Mouse (Mus musculus) heart, embryonic 14.5 days (tissue): Measurements from ENCODE around the gene Dnah17. TPM values are rescaled to one million over a fixed set of nuclear protein-coding genes. Genes with fewer than 3 reads are reported as not detected.

Experiments used
- ATAC-seq: fragments of 200-750 bp; cut with Nextera tagmentation; 2 replicates; pipeline ENCODE4 v1.8.0; 2017; ENCODE audit warnings: low read depth, moderate TSS enrichment; ENCODE audit not compliant: insufficient number of reproducible peaks, insufficient read depth, low FRiP score
- H3K27ac ChIP-seq, 2 experiments: fragments of 200-500 bp in 1 of 2; fragments of 300-500 bp in 1 of 2; sonication (generic) in 1 of 2; replicated peaks in 1 of 2; 2 replicates each; pipeline ENCODE4 v1.5.1; 2012 to 2014; ENCODE audit warnings: low read depth in 2 of 2, low read length in 2 of 2, control low read depth in 1 of 2, mild to moderate bottlenecking in 1 of 2, mixed read lengths in 1 of 2; ENCODE audit not compliant: control insufficient read depth in 1 of 2, insufficient read depth in 1 of 2
- H3K27me3 ChIP-seq: fragments of 300-500 bp; sonication (generic); 2 replicates; pipeline ENCODE4 v1.6.1; 2014; ENCODE audit warnings: mild to moderate bottlenecking, low read length, control low read depth; ENCODE audit not compliant: control insufficient read depth, insufficient read depth
- H3K36me3 ChIP-seq: fragments of 300-500 bp; sonication (generic); 2 replicates; pipeline ENCODE4 v1.6.1; 2014; ENCODE audit warnings: mild to moderate bottlenecking, control low read depth, low read length, mixed read lengths; ENCODE audit not compliant: control insufficient read depth, insufficient read depth
- H3K4me1 ChIP-seq, 2 experiments: fragments of 200-500 bp in 1 of 2; fragments of 300-500 bp in 1 of 2; sonication (generic) in 1 of 2; 2 replicates each; pipeline ENCODE4 v1.6.1; 2012 to 2014; ENCODE audit warnings: low read length in 2 of 2, control low read depth in 1 of 2, mixed read lengths in 1 of 2; ENCODE audit not compliant: control insufficient read depth in 2 of 2, insufficient read depth in 2 of 2
- H3K4me2 ChIP-seq: fragments of 300-500 bp; sonication (generic); 2 replicates; pipeline ENCODE4 v1.6.1; 2014; ENCODE audit warnings: mild to moderate bottlenecking, low read length
- H3K4me3 ChIP-seq, 2 experiments: fragments of 200-500 bp in 1 of 2; fragments of 300-500 bp in 1 of 2; sonication (generic) in 1 of 2; 2 replicates each; pipeline ENCODE4 v1.5.1; 2012 to 2014; ENCODE audit warnings: low read length in 2 of 2, mild to moderate bottlenecking in 2 of 2, control low read depth in 1 of 2, low read depth in 1 of 2, moderate library complexity in 1 of 2; ENCODE audit not compliant: control insufficient read depth in 1 of 2, insufficient read depth in 1 of 2
- H3K9ac ChIP-seq: fragments of 300-500 bp; sonication (generic); 2 replicates; pipeline ENCODE4 v1.6.1; 2014; ENCODE audit warnings: mild to moderate bottlenecking, low read length
- H3K9me3 ChIP-seq: fragments of 300-500 bp; sonication (generic); 2 replicates; pipeline ENCODE4 v1.6.1; 2016; ENCODE audit warnings: low read length, control low read depth; ENCODE audit not compliant: control insufficient read depth
- WGBS: fragments of 180-500 bp; shearing (Covaris S2); extraction: QIAGEN DNeasy Blood & Tissue Kit; methylation state at CpG from one replicate; pipeline ENCODE4 v1.1.7; 2014; 5-methylcytosine and 5-hydroxymethylcytosine counted together
- polyA plus RNA-seq: library from polyadenylated mRNA; unstranded; fragments of >200 nt; fragmentation: Nextera tagmentation; extraction: Ambion mirVana; gene quantifications from 2 replicates; pipeline ENCODE4 v1.2.1, GENCODE M21; 2014

The Dnah17 gene
- polyA plus RNA-seq, 1 experiment from 2014 or later, result 0.23 TPM

GRCm38 (mm10) chr11:118143731-118144130, 13.3 kb upstream of the Dnah17 start:
- WGBS, result 90% methylated on average over 4 of the region's 4 CpGs
- Histone ChIP-seq H3K9me3 (0 out of 2 replicates have a peak, but pooled peaks cover 1% of the 10 kb centered on the region), H3K27ac (no peak overlapping the region), H3K9ac (no peak overlapping the region), H3K4me2 (no peak overlapping the region), H3K4me3 (no peak overlapping the region), H3K36me3 (no peaks in the 10 kb centered on the region), H3K27me3 (no peaks in the 10 kb centered on the region), H3K4me1 (peaks cover 10 to 11% of the 10 kb centered on the region in 2 experiments)
- ATAC-seq, result no peak

GRCm38 (mm10) chr11:118142547-118143165, 12.2 kb upstream of the Dnah17 start:
- Histone ChIP-seq H3K27me3 (no peaks in the 10 kb centered on the region), H3K36me3 (no peaks in the 10 kb centered on the region), H3K4me1 (peaks cover 10 to 11% of the 10 kb centered on the region in 2 experiments), H3K4me3 (no peak overlapping the region), H3K9me3 (0 out of 2 replicates have a peak, but pooled peaks cover 5% of the 10 kb centered on the region), H3K4me2 (no peak overlapping the region), H3K27ac (no peak overlapping the region), H3K9ac (no peak overlapping the region; the same call in 1 of the 2 replicates)
- no peak for ATAC-seq
- WGBS, result 27% methylated on average over 7 of the region's 7 CpGs

- Histone ChIP-seq H3K4me1 (peaks cover 13% of the 10 kb centered on the region in 2 experiments), H3K4me2 (no peak overlapping the region), H3K4me3 (no peak overlapping the region), H3K27ac (no peak overlapping the region), H3K9ac (no peak overlapping the region), H3K9me3 (0 out of 2 replicates have a peak, but pooled peaks cover 5% of the 10 kb centered on the region), H3K36me3 (no peaks in the 10 kb centered on the region), H3K27me3 (no peaks in the 10 kb centered on the region)
- no peak for ATAC-seq
- WGBS, result 73% methylated on average over 10 of the region's 10 CpGs
Measured at GRCm38 (mm10) chr11:118140771-118141565, 10.5 kb upstream of the Dnah17 start.

GRCm38 (mm10) chr11:118138347-118138746, 7.9 kb upstream of the Dnah17 start:
- Histone ChIP-seq H3K36me3 (no peaks in the 10 kb centered on the region), H3K27me3 (no peaks in the 10 kb centered on the region), H3K4me1 (peaks cover 22 to 25% of the 10 kb centered on the region in 2 experiments), H3K9me3 (0 out of 2 replicates have a peak, but pooled peaks cover 5% of the 10 kb centered on the region), H3K27ac (no peak overlapping the region), H3K4me3 (no peak overlapping the region), H3K4me2 (no peak overlapping the region), H3K9ac (no peak overlapping the region)
- no peak for ATAC-seq
- 94% methylated on average over 6 of the region's 6 CpGs for WGBS

GRCm38 (mm10) chr11:118136172-118136632, 5.8 kb upstream of the Dnah17 start:
- no peak overlapping the region for H3K4me3 ChIP-seq
- no peaks in the 10 kb centered on the region for H3K27me3 ChIP-seq
- H3K9ac ChIP-seq, result no peak overlapping the region
- H3K4me1 ChIP-seq, result peaks cover 25 to 26% of the 10 kb centered on the region in 2 experiments
- no peak overlapping the region for H3K4me2 ChIP-seq
- H3K9me3 ChIP-seq, result 0 out of 2 replicates have a peak, but pooled peaks cover 5% of the 10 kb centered on the region
- H3K36me3 ChIP-seq, result no peaks in the 10 kb centered on the region
- 38% methylated on average over 5 of the region's 5 CpGs for WGBS
- ATAC-seq, result no peak
- H3K27ac ChIP-seq, result no peak overlapping the region

- Histone ChIP-seq H3K4me3 (no peak overlapping the region), H3K27ac (no peak overlapping the region), H3K27me3 (no peaks in the 10 kb centered on the region), H3K36me3 (no peaks in the 10 kb centered on the region), H3K9me3 (0 out of 2 replicates have a peak, but pooled peaks cover 5% of the 10 kb centered on the region), H3K4me2 (no peak overlapping the region), H3K9ac (no peak overlapping the region), H3K4me1 (peaks cover 22 to 23% of the 10 kb centered on the region in 2 experiments)
- no peak for ATAC-seq
- 65% methylated on average over 6 of the region's 6 CpGs for WGBS
Measured at GRCm38 (mm10) chr11:118135271-118135670, 4.8 kb upstream of the Dnah17 start.

- no peak overlapping the region for H3K4me2 ChIP-seq
- H3K27ac ChIP-seq, result peak overlapping the region in 1 of 2 experiments; percentile 53; a peak in 2 of 4 replicates
- H3K27me3 ChIP-seq, result no peaks in the 10 kb centered on the region
- 0 out of 2 replicates have a peak, but pooled peaks cover 4% of the 10 kb centered on the region for H3K9me3 ChIP-seq
- H3K4me1 ChIP-seq, result peaks cover 23 to 24% of the 10 kb centered on the region in 2 experiments
- H3K4me3 ChIP-seq, result no peak overlapping the region
- WGBS, result 20% methylated on average over 4 of the region's 4 CpGs
- no peak overlapping the region for H3K9ac ChIP-seq
- ATAC-seq, result peak; percentile 70
- H3K36me3 ChIP-seq, result no peaks in the 10 kb centered on the region
Measured at GRCm38 (mm10) chr11:118133752-118134169, 3.3 kb upstream of the Dnah17 start.
